Mouse (Mus musculus): ENCODE measurements around the gene Gm10147. TPM values are rescaled to one million over a fixed set of nuclear protein-coding genes. Genes with fewer than 3 reads are reported as not detected.
"Not testable (repeated sequence)": the region's sequence is repeated elsewhere in the genome, so short reads cannot be mapped to it uniquely, and the experiment has no call there.

Gm10147 gene
- total RNA-seq (2012; rRNA removed) (not detected in 2 replicates), polyA plus RNA-seq (2012; ENCODE audit: insufficient read depth in 1 of 2, insufficient read length in 2 of 2, low read depth in 1 of 2, low replicate concordance in 2 of 2, missing spikeins in 1 of 2) (not detected)

DNA sequence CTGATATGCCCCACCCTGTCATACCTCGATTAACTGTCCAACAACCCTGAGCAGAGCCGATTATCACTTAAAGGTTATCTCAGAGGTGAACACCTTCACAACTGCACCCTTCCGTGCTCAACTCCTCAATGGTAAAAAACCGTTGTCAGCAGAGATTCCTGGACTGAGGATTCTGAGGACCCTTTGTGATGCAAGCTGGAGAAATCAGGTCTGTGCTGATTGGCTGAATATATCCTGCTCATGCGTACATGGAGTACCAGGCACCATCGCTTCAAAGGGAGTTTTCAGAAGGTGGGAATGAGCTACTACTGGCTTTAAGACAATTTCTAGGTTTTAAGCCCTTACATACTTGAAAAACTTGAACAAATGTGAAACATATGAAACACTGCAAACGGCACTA, at the start of gene Gm10147:
Gene Gm10147 (minus strand): TSS at position 101 of the 400 bp plus-strand sequence.
- H3K9ac ChIP-seq (ENCODE audit: control insufficient read depth, low read depth, low read length, poor library complexity, severe bottlenecking); H3K27me3 ChIP-seq (ENCODE audit: control insufficient read depth in 1 of 2, insufficient read depth in 2 of 2, low read length in 2 of 2); H3K36me3 ChIP-seq (ENCODE audit: control insufficient read depth in 1 of 2, insufficient read depth in 2 of 2, low read length in 2 of 2); H3K79me2 ChIP-seq (ENCODE audit: control insufficient read depth, insufficient read depth, low read length, poor library complexity); H3K27ac ChIP-seq (ENCODE audit: control insufficient read depth, low read depth, low read length); H3K4me3 ChIP-seq (ENCODE audit: control insufficient read depth in 1 of 2, insufficient read depth in 1 of 2, low read depth in 2 of 2, low read length in 2 of 2); H3K9me3 ChIP-seq (replicated peaks; ENCODE audit: insufficient read depth, low read length); H3K4me1 ChIP-seq (ENCODE audit: control insufficient read depth in 1 of 2, insufficient read depth in 2 of 2, low read length in 2 of 2); DNase-seq (ENCODE audit: low read depth, low spot score): not testable (repeated sequence)

All from MEL (cell line).